In the genomic region with DNA sequence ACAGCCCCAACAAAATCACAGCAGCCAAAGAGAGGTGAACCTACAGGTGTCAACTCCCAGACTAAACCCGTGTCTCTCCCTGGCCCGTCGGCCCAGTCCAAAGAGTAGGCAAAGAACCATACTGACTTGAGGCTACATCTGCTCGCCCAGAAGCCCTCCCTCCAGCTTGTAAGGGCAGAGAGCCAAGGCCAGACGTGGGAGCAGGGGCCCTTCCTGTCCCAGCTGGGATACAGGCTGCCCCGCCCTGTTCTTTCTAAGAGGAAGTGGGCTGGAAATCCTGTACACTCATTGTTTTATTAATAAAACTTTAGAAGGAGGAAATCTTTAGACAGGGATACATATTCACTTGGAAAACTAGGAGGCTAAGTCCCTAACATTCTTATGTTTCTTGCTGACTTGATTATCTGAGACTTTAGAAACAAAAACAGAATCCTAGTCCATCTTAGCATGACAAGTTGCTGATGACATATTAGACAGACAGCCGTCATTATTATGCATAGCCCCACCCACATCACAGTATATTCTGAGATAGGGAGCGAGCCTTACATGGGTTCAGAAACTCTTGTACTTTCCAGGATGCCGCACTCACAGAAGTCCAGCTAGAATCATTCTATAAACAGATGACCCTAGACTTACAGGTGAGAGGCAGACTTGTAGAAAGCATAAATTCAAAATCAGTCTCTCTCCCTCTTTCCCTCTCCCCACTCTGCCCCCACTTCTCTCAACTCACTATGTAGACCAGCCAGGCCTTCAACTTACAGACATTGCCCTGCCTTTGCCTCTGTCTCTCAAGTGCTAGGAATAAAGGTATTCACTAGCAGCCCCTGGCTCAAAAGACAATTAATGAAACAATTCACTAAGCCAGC, we compare ENCODE assay signal across 8 mouse cellular contexts.
DNase-seq lines count a peak whose midpoint lies in the region; ATAC-seq and TF ChIP-seq lines count a peak whose summit lies in the region.

No protein-coding gene starts in this region.

- WGBS in hindbrain, embryonic 13.5 days, result 70% methylated on average over 9 of the region's 9 CpGs
- WGBS in hindbrain, embryonic 11.5 days, result 80% methylated on average over 9 of the region's 9 CpGs
- WGBS in heart, embryonic 15.5 days, result 44% methylated on average over 9 of the region's 9 CpGs

- H3K9me3 ChIP-seq in hindbrain, embryonic 13.5 days, result no peaks in the 10 kb centered on the region
- no peaks in the 10 kb centered on the region for H3K9me3 ChIP-seq in hindbrain, embryonic 11.5 days (ENCODE audit: control insufficient read depth, low read length)
- no peaks in the 10 kb centered on the region for H3K9me3 ChIP-seq in heart, embryonic 15.5 days (replicated peaks)

- TF ChIP-seq CTCF in bone marrow macrophage, adult 2 months (IDR thresholded peaks at IDR 0.05; ENCODE audit: low read depth, low read length), result no peak

- H3K27ac ChIP-seq in hindbrain, embryonic 13.5 days, result 0 out of 2 replicates have a peak overlapping the region, but pooled peaks have one; percentile 8
- no peak overlapping the region for H3K27ac ChIP-seq in hindbrain, embryonic 11.5 days (ENCODE audit: low read depth, low read length)
- peak overlapping the region; percentile 73 for H3K27ac ChIP-seq in bone marrow macrophage, adult 2 months (ENCODE audit: insufficient read depth, low read depth, low read length)
- H3K27ac ChIP-seq in heart, embryonic 15.5 days, result peak overlapping the region; percentile 88

- 0 out of 2 replicates have a peak, but pooled peaks have one; percentile 28 for ATAC-seq in hindbrain, embryonic 13.5 days (ENCODE audit: low FRiP score)
- no peak for ATAC-seq in hindbrain, embryonic 11.5 days (ENCODE audit: low FRiP score)
- peak; percentile 89 for ATAC-seq in heart, embryonic 15.5 days (replicated peaks; ENCODE audit: insufficient number of reproducible peaks, insufficient read depth, low FRiP score, low read depth)
- no peak for ATAC-seq in inflammation-experienced regulatory T-cells, adult 6 months

- no peaks in the 10 kb centered on the region for H3K36me3 ChIP-seq in hindbrain, embryonic 13.5 days
- H3K36me3 ChIP-seq in hindbrain, embryonic 11.5 days (ENCODE audit: control insufficient read depth, insufficient read depth, low read length), result no peaks in the 10 kb centered on the region
- no peaks in the 10 kb centered on the region for H3K36me3 ChIP-seq in heart, embryonic 15.5 days

- H3K9ac ChIP-seq in hindbrain, embryonic 13.5 days, result no peak overlapping the region
- no peak overlapping the region for H3K9ac ChIP-seq in hindbrain, embryonic 11.5 days (ENCODE audit: low read depth, low read length)
- no peak overlapping the region for H3K9ac ChIP-seq in heart, embryonic 15.5 days

- no peak overlapping the region for H3K4me2 ChIP-seq in hindbrain, embryonic 13.5 days
- H3K4me2 ChIP-seq in hindbrain, embryonic 11.5 days (replicated peaks; ENCODE audit: low read depth, low read length), result no peak overlapping the region
- peak overlapping the region; percentile 7; the same call in 1 of the 2 replicates for H3K4me2 ChIP-seq in heart, embryonic 15.5 days

- no peak for TF ChIP-seq POLR2A in bone marrow macrophage, adult 2 months (IDR thresholded peaks at IDR 0.05; ENCODE audit: borderline replicate concordance, low read depth, low read length)

- H3K27me3 ChIP-seq in hindbrain, embryonic 13.5 days, result no peaks in the 10 kb centered on the region
- H3K27me3 ChIP-seq in hindbrain, embryonic 11.5 days (ENCODE audit: control insufficient read depth, insufficient read depth, low read length), result no peaks in the 10 kb centered on the region
- no peaks in the 10 kb centered on the region for H3K27me3 ChIP-seq in heart, embryonic 15.5 days

- DNase-seq in hindbrain, embryonic 11.5 days (ENCODE audit: low spot score), result no peak
- peak; percentile 79 to 83 for DNase-seq in kidney, postnatal 4 days
- DNase-seq in monocyte, adult 2 months (ENCODE audit: low read depth in 1 of 2, low spot score in 2 of 2), result peak; percentile 40 to 43
- no peak for DNase-seq in embryo, embryonic 10 days (ENCODE audit: low spot score)

- H3K4me1 ChIP-seq in hindbrain, embryonic 13.5 days (replicated peaks), result peaks cover 7% of the 10 kb centered on the region
- no peaks in the 10 kb centered on the region for H3K4me1 ChIP-seq in hindbrain, embryonic 11.5 days (replicated peaks; ENCODE audit: control insufficient read depth, insufficient read depth, low read length)
- peaks cover 23% of the 10 kb centered on the region for H3K4me1 ChIP-seq in bone marrow macrophage, adult 2 months (ENCODE audit: control insufficient read depth, insufficient read depth, low read length)
- H3K4me1 ChIP-seq in heart, embryonic 15.5 days (replicated peaks), result peaks cover 25% of the 10 kb centered on the region

- no peak overlapping the region for H3K4me3 ChIP-seq in hindbrain, embryonic 13.5 days
- H3K4me3 ChIP-seq in hindbrain, embryonic 11.5 days (ENCODE audit: low read depth, low read length), result no peak overlapping the region
- 0 out of 2 replicates have a peak overlapping the region, but pooled peaks have one; percentile 9 for H3K4me3 ChIP-seq in bone marrow macrophage, adult 2 months (ENCODE audit: insufficient read depth, low read length)
- H3K4me3 ChIP-seq in heart, embryonic 15.5 days, result no peak overlapping the region

Comparison
In these comparisons a context has a peak if more than half of its experiments do, and no peak if none do; other contexts are left out.
1. ATAC-seq: peak in hindbrain, embryonic 13.5 days (single experiment) and heart, embryonic 15.5 days (single experiment); none in hindbrain, embryonic 11.5 days (single experiment) and inflammation-experienced regulatory T-cells, adult 6 months (single experiment).
2. DNase-seq: peak in kidney, postnatal 4 days (2 of 2) and monocyte, adult 2 months (2 of 2); none in hindbrain, embryonic 11.5 days (single experiment) and embryo, embryonic 10 days (single experiment).